Mouse (Mus musculus) small intestine, adult 2 months (tissue): ENCODE results near the gene Sdk2. TPM values are rescaled to one million over a fixed set of nuclear protein-coding genes. Genes with fewer than 3 reads are reported as not detected.

ENCODE experiments used
- H3K27ac ChIP-seq: fragments of 200-500 bp; 2 replicates; pipeline ENCODE4 v1.5.1; 2012; ENCODE audit warnings: low read depth, low read length, control low read depth, inconsistent platforms; ENCODE audit not compliant: insufficient read depth
- H3K27me3 ChIP-seq: fragments of 200-500 bp; 2 replicates; pipeline ENCODE4 v1.6.1; 2012; ENCODE audit warnings: mild to moderate bottlenecking, moderate library complexity, low read length, inconsistent platforms; ENCODE audit not compliant: control insufficient read depth, insufficient read depth
- H3K36me3 ChIP-seq: fragments of 200-500 bp; 2 replicates; pipeline ENCODE4 v1.6.1; 2012; ENCODE audit warnings: mild to moderate bottlenecking, low read length, control low read depth, inconsistent platforms; ENCODE audit not compliant: control insufficient read depth, insufficient read depth
- H3K4me1 ChIP-seq: fragments of 200-500 bp; 2 replicates; pipeline ENCODE4 v1.6.1; 2012; ENCODE audit warnings: low read length, inconsistent platforms, mixed read lengths; ENCODE audit not compliant: control insufficient read depth, insufficient read depth, insufficient read length
- H3K4me3 ChIP-seq: fragments of 200-500 bp; 2 replicates; pipeline ENCODE4 v1.5.1; 2012; ENCODE audit warnings: low read depth, mild to moderate bottlenecking, control low read depth, inconsistent platforms, low read length, moderate library complexity
- CTCF ChIP-seq: fragments of 200-500 bp; IDR thresholded peaks from 2 replicates; pipeline ENCODE4 v1.5.1; 2012; ENCODE audit warnings: low read depth, mild to moderate bottlenecking, control low read depth, inconsistent platforms, low read length, moderate library complexity, mixed read lengths; ENCODE audit not compliant: insufficient replicate concordance, insufficient read length; ENCODE audit errors: extremely low read depth
- POLR2A ChIP-seq: fragments of 200-500 bp; IDR thresholded peaks from 2 replicates; pipeline ENCODE4 v1.6.1; 2012; ENCODE audit warnings: low read depth, mild to moderate bottlenecking, control low read depth, inconsistent platforms, low read length, moderate library complexity
- WGBS: fragments of 180-500 bp; shearing (Covaris S2); methylation state at CpG from one replicate; pipeline ENCODE4 v1.1.7; 2018; 5-methylcytosine and 5-hydroxymethylcytosine counted together
- polyA plus RNA-seq: library from polyadenylated mRNA; depleted of rRNA; stranded (reverse); fragments of >200 nt; gene quantifications from 2 replicates; pipeline ENCODE4 v1.2.3, GENCODE M21; 2012

Gene Sdk2
- polyA plus RNA-seq, 1 experiment = 0.81 TPM

- Histone ChIP-seq H3K36me3 (no peaks in the 10 kb centered on the region), H3K4me1 (peaks cover 4% of the 10 kb centered on the region; the same call in 1 of the 2 replicates), H3K4me3 (no peak overlapping the region), H3K27me3 (no peaks in the 10 kb centered on the region), H3K27ac (peak overlapping the region; percentile 30; the same call in 1 of the 2 replicates)
- WGBS = 50% methylated on average over 1 of the region's 1 CpGs
- TF ChIP-seq CTCF = no peak
- no peak for TF ChIP-seq POLR2A
Observed at GRCm38 (mm10) chr11:113789101-113789500, 277.7 kb downstream of the Sdk2 start.

GRCm38 (mm10) chr11:113788183-113788789, 278.6 kb downstream of the Sdk2 start:
- 71% methylated on average over 2 of the region's 2 CpGs for WGBS
- Histone ChIP-seq H3K4me1 (peaks cover 4% of the 10 kb centered on the region; the same call in 1 of the 2 replicates), H3K27ac (no peak overlapping the region), H3K4me3 (no peak overlapping the region), H3K36me3 (no peaks in the 10 kb centered on the region), H3K27me3 (no peaks in the 10 kb centered on the region)
- no peak for TF ChIP-seq POLR2A
- TF ChIP-seq CTCF = no peak

- 82% methylated on average over 13 of the region's 13 CpGs for WGBS
- H3K4me3 ChIP-seq = no peak overlapping the region
- no peaks in the 10 kb centered on the region for H3K36me3 ChIP-seq
- TF ChIP-seq POLR2A (no peak), CTCF (no peak)
- no peaks in the 10 kb centered on the region for H3K27me3 ChIP-seq
- peaks cover 4% of the 10 kb centered on the region; the same call in 1 of the 2 replicates for H3K4me1 ChIP-seq
- H3K27ac ChIP-seq = no peak overlapping the region
Observed at GRCm38 (mm10) chr11:113787432-113788182, 279.2 kb downstream of the Sdk2 start.

GRCm38 (mm10) chr11:113787009-113787408, 279.8 kb downstream of the Sdk2 start:
- Histone ChIP-seq H3K36me3 (no peaks in the 10 kb centered on the region), H3K27me3 (no peaks in the 10 kb centered on the region), H3K4me1 (peaks cover 4% of the 10 kb centered on the region; the same call in 1 of the 2 replicates), H3K4me3 (no peak overlapping the region), H3K27ac (no peak overlapping the region)
- 83% methylated on average over 11 of the region's 11 CpGs for WGBS
- no peak for TF ChIP-seq POLR2A
- no peak for TF ChIP-seq CTCF

- peak overlapping the region; percentile 43; the same call in 1 of the 2 replicates for H3K27ac ChIP-seq
- WGBS = 76% methylated on average over 4 of the region's 4 CpGs
- no peak overlapping the region for H3K4me3 ChIP-seq
- H3K36me3 ChIP-seq = no peaks in the 10 kb centered on the region
- peaks cover 4% of the 10 kb centered on the region; the same call in 1 of the 2 replicates for H3K4me1 ChIP-seq
- no peak for TF ChIP-seq POLR2A
- no peak for TF ChIP-seq CTCF
- no peaks in the 10 kb centered on the region for H3K27me3 ChIP-seq
Observed at GRCm38 (mm10) chr11:113786395-113786794, 280.5 kb downstream of the Sdk2 start.

- Histone ChIP-seq H3K4me3 (peak overlapping the region; percentile 43), H3K4me1 (peaks cover 4% of the 10 kb centered on the region; the same call in 1 of the 2 replicates), H3K36me3 (no peaks in the 10 kb centered on the region), H3K27me3 (no peaks in the 10 kb centered on the region), H3K27ac (peak overlapping the region; percentile 62)
- TF ChIP-seq CTCF (no peak), POLR2A (no peak)
- 54% methylated on average over 19 of the region's 19 CpGs for WGBS
Observed at GRCm38 (mm10) chr11:113785406-113786171, 281.3 kb downstream of the Sdk2 start.
